Mouse (Mus musculus) neural tube, embryonic 15.5 days (tissue): ENCODE data around the gene Map6. TPM values are rescaled to one million over a fixed set of nuclear protein-coding genes. Genes with fewer than 3 reads are reported as not detected.

Experiments used
- ATAC-seq: fragments of 200-750 bp; cut with Nextera tagmentation; 2 replicates; pipeline ENCODE4 v1.8.0; 2017; ENCODE audit warnings: mild to moderate bottlenecking, moderate TSS enrichment, moderate library complexity; ENCODE audit not compliant: low FRiP score
- H3K27ac ChIP-seq: fragments of 300-500 bp; sonication (generic); replicated peaks from 2 replicates; pipeline ENCODE4 v1.5.1; 2015; ENCODE audit warnings: mild to moderate bottlenecking, inconsistent platforms
- H3K27me3 ChIP-seq: fragments of 300-500 bp; sonication (generic); replicated peaks from 2 replicates; pipeline ENCODE4 v1.6.1; 2015; ENCODE audit warnings: inconsistent platforms
- H3K36me3 ChIP-seq: fragments of 300-500 bp; sonication (generic); 2 replicates; pipeline ENCODE4 v1.6.1; 2015; ENCODE audit warnings: inconsistent platforms
- H3K4me1 ChIP-seq: fragments of 300-500 bp; sonication (generic); 2 replicates; pipeline ENCODE4 v1.6.1; 2015; ENCODE audit warnings: inconsistent platforms
- H3K4me2 ChIP-seq: fragments of 300-500 bp; sonication (generic); 2 replicates; pipeline ENCODE4 v1.6.1; 2015; ENCODE audit warnings: inconsistent platforms, mild to moderate bottlenecking, moderate library complexity
- H3K4me3 ChIP-seq: fragments of 300-500 bp; sonication (generic); replicated peaks from 2 replicates; pipeline ENCODE4 v1.5.1; 2015; ENCODE audit warnings: mild to moderate bottlenecking, inconsistent platforms
- H3K9ac ChIP-seq: fragments of 300-500 bp; sonication (generic); replicated peaks from 2 replicates; pipeline ENCODE4 v1.6.1; 2015; ENCODE audit warnings: mild to moderate bottlenecking, inconsistent platforms
- H3K9me3 ChIP-seq: fragments of 300-500 bp; sonication (generic); replicated peaks from 2 replicates; pipeline ENCODE4 v1.6.1; 2016; ENCODE audit warnings: inconsistent platforms
- WGBS: fragments of 180-500 bp; shearing (Covaris S2); methylation state at CpG from one replicate; pipeline ENCODE4 v1.1.7; 2015; ENCODE audit warnings: mixed read lengths; 5-methylcytosine and 5-hydroxymethylcytosine counted together
- polyA plus RNA-seq: library from polyadenylated mRNA; unstranded; fragments of >200 nt; fragmentation: Nextera tagmentation; extraction: Ambion mirVana; gene quantifications from 2 replicates; pipeline ENCODE4 v1.2.1, GENCODE M21; 2015

The Map6 gene
- polyA plus RNA-seq, 1 experiment from 2014 or later, result 146 TPM

GRCm38 (mm10) chr7:99294198-99294780 is 27.0 kb downstream of the Map6 start:
- no peak overlapping the region for H3K9ac ChIP-seq
- no peak overlapping the region for H3K4me3 ChIP-seq
- peak overlapping the region; percentile 42 for H3K27ac ChIP-seq
- peaks cover 34% of the 10 kb centered on the region for H3K4me1 ChIP-seq
- 90% methylated on average over 2 of the region's 2 CpGs for WGBS
- no peaks in the 10 kb centered on the region for H3K27me3 ChIP-seq
- peaks cover 23% of the 10 kb centered on the region for H3K36me3 ChIP-seq
- H3K4me2 ChIP-seq, result no peak overlapping the region
- H3K9me3 ChIP-seq, result no peaks in the 10 kb centered on the region
- peak; percentile 42; the same call in 1 of the 2 replicates for ATAC-seq

GRCm38 (mm10) chr7:99295104-99295503 is 27.9 kb downstream of the Map6 start:
- peaks cover 28% of the 10 kb centered on the region for H3K4me1 ChIP-seq
- ATAC-seq, result no peak
- H3K9me3 ChIP-seq, result no peaks in the 10 kb centered on the region
- H3K27me3 ChIP-seq, result no peaks in the 10 kb centered on the region
- WGBS, result 61% methylated on average over 8 of the region's 8 CpGs
- no peak overlapping the region for H3K9ac ChIP-seq
- H3K27ac ChIP-seq, result peak overlapping the region; percentile 42
- no peak overlapping the region for H3K4me3 ChIP-seq
- peaks cover 23% of the 10 kb centered on the region for H3K36me3 ChIP-seq
- H3K4me2 ChIP-seq, result no peak overlapping the region

- Histone ChIP-seq H3K27ac (no peak overlapping the region), H3K36me3 (no peaks in the 10 kb centered on the region), H3K27me3 (no peaks in the 10 kb centered on the region), H3K9me3 (no peaks in the 10 kb centered on the region), H3K4me3 (no peak overlapping the region), H3K4me1 (peaks cover 43% of the 10 kb centered on the region), H3K9ac (no peak overlapping the region), H3K4me2 (no peak overlapping the region)
- 12% methylated on average over 3 of the region's 3 CpGs for WGBS
- ATAC-seq, result no peak
Observed at GRCm38 (mm10) chr7:99300650-99301175, 33.5 kb downstream of the Map6 start.

- H3K4me3 ChIP-seq, result no peak overlapping the region
- ATAC-seq, result no peak
- 25% methylated on average over 6 of the region's 6 CpGs for WGBS
- H3K27me3 ChIP-seq, result no peaks in the 10 kb centered on the region
- H3K27ac ChIP-seq, result peak overlapping the region; percentile 73
- H3K9ac ChIP-seq, result no peak overlapping the region
- H3K4me1 ChIP-seq, result peaks cover 64% of the 10 kb centered on the region
- H3K36me3 ChIP-seq, result no peaks in the 10 kb centered on the region
- no peak overlapping the region for H3K4me2 ChIP-seq
- H3K9me3 ChIP-seq, result no peaks in the 10 kb centered on the region
Observed at GRCm38 (mm10) chr7:99304029-99304428, 36.8 kb downstream of the Map6 start.

GRCm38 (mm10) chr7:99304949-99305372 is 37.7 kb downstream of the Map6 start:
- Histone ChIP-seq H3K9ac (no peak overlapping the region), H3K4me3 (no peak overlapping the region), H3K9me3 (no peaks in the 10 kb centered on the region), H3K27ac (peak overlapping the region; percentile 73), H3K36me3 (no peaks in the 10 kb centered on the region), H3K4me1 (peaks cover 70% of the 10 kb centered on the region), H3K27me3 (no peaks in the 10 kb centered on the region), H3K4me2 (no peak overlapping the region)
- ATAC-seq, result peak; percentile 68
- 29% methylated on average over 5 of the region's 5 CpGs for WGBS

- 91% methylated on average over 4 of the region's 4 CpGs for whole genome bisulfite sequencing
- Histone ChIP-seq H3K9ac (no peak overlapping the region), H3K9me3 (no peaks in the 10 kb centered on the region), H3K27ac (no peak overlapping the region), H3K36me3 (no peaks in the 10 kb centered on the region), H3K4me3 (no peak overlapping the region), H3K4me1 (peaks cover 71% of the 10 kb centered on the region), H3K4me2 (no peak overlapping the region), H3K27me3 (no peaks in the 10 kb centered on the region)
- no peak for ATAC-seq
Observed at GRCm38 (mm10) chr7:99305688-99306087, 38.4 kb downstream of the Map6 start.

GRCm38 (mm10) chr7:99306640-99307039 is 39.4 kb downstream of the Map6 start:
- Histone ChIP-seq H3K27ac (peak overlapping the region; percentile 35; the same call in 1 of the 2 replicates), H3K4me2 (no peak overlapping the region), H3K4me3 (no peak overlapping the region), H3K9me3 (no peaks in the 10 kb centered on the region), H3K9ac (no peak overlapping the region), H3K36me3 (no peaks in the 10 kb centered on the region), H3K4me1 (peaks cover 78% of the 10 kb centered on the region), H3K27me3 (no peaks in the 10 kb centered on the region)
- no peak for ATAC-seq
- 31% methylated on average over 3 of the region's 3 CpGs for WGBS

- H3K9me3 ChIP-seq, result no peaks in the 10 kb centered on the region
- H3K36me3 ChIP-seq, result peaks cover 9% of the 10 kb centered on the region
- no peaks in the 10 kb centered on the region for H3K27me3 ChIP-seq
- H3K4me2 ChIP-seq, result peak overlapping the region; percentile 37
- H3K4me3 ChIP-seq, result no peak overlapping the region
- peak overlapping the region; percentile 92 for H3K27ac ChIP-seq
- ATAC-seq, result peak; percentile 16; the same call in 1 of the 2 replicates
- H3K4me1 ChIP-seq, result peaks cover 63% of the 10 kb centered on the region
- no peak overlapping the region for H3K9ac ChIP-seq
- WGBS, result 22% methylated on average over 7 of the region's 7 CpGs
Observed at GRCm38 (mm10) chr7:99311433-99311832, 44.2 kb downstream of the Map6 start.

- peaks cover 15% of the 10 kb centered on the region for H3K36me3 ChIP-seq
- ATAC-seq, result peak; percentile 60
- no peaks in the 10 kb centered on the region for H3K27me3 ChIP-seq
- H3K4me1 ChIP-seq, result peaks cover 60% of the 10 kb centered on the region
- H3K9me3 ChIP-seq, result no peaks in the 10 kb centered on the region
- no peak overlapping the region for H3K4me3 ChIP-seq
- peak overlapping the region; percentile 92 for H3K27ac ChIP-seq
- 32% methylated on average over 4 of the region's 4 CpGs for WGBS
- peak overlapping the region; percentile 29 for H3K9ac ChIP-seq
- H3K4me2 ChIP-seq, result peak overlapping the region; percentile 37
Observed at GRCm38 (mm10) chr7:99312058-99312457, 44.8 kb downstream of the Map6 start.

GRCm38 (mm10) chr7:99312671-99313143 is 45.5 kb downstream of the Map6 start:
- WGBS, result 15% methylated on average over 8 of the region's 8 CpGs
- H3K4me1 ChIP-seq, result peaks cover 60% of the 10 kb centered on the region
- ATAC-seq, result peak; percentile 80

GRCm38 (mm10) chr7:99313253-99313652 is 46.0 kb downstream of the Map6 start:
- 42% methylated on average over 8 of the region's 8 CpGs for WGBS
- peak; percentile 36; the same call in 1 of the 2 replicates for ATAC-seq
- Histone ChIP-seq H3K4me3 (no peak overlapping the region), H3K27me3 (no peaks in the 10 kb centered on the region), H3K9ac (no peak overlapping the region), H3K36me3 (peaks cover 27% of the 10 kb centered on the region), H3K4me1 (peaks cover 58% of the 10 kb centered on the region), H3K27ac (peak overlapping the region; percentile 92), H3K9me3 (no peaks in the 10 kb centered on the region), H3K4me2 (peak overlapping the region; percentile 37)

More at GRCm38 (mm10) chr7:99312671-99313143, 45.5 kb downstream of the Map6 start:
- H3K27ac ChIP-seq, result peak overlapping the region; percentile 92
- H3K36me3 ChIP-seq, result peaks cover 21% of the 10 kb centered on the region
- H3K9me3 ChIP-seq, result no peaks in the 10 kb centered on the region
- no peak overlapping the region for H3K4me3 ChIP-seq
- 0 out of 2 replicates have a peak overlapping the region, but pooled peaks have one; percentile 29 for H3K9ac ChIP-seq
- H3K4me2 ChIP-seq, result peak overlapping the region; percentile 37
- no peaks in the 10 kb centered on the region for H3K27me3 ChIP-seq

- Histone ChIP-seq H3K4me1 (peaks cover 58% of the 10 kb centered on the region), H3K27me3 (no peaks in the 10 kb centered on the region), H3K4me3 (no peak overlapping the region), H3K9ac (no peak overlapping the region), H3K27ac (0 out of 2 replicates have a peak overlapping the region, but pooled peaks have one; percentile 28), H3K36me3 (peaks cover 28% of the 10 kb centered on the region), H3K9me3 (no peaks in the 10 kb centered on the region), H3K4me2 (no peak overlapping the region)
- WGBS, result 87% methylated on average over 4 of the region's 4 CpGs
- no peak for ATAC-seq
Observed at GRCm38 (mm10) chr7:99314565-99314964, 47.3 kb downstream of the Map6 start.
